Mouse (Mus musculus) spleen, postnatal 36 days (tissue): ENCODE data around the gene Ifne.

ENCODE experiments used
- DNase-seq, 2 experiments: peaks; one replicate each; pipeline ENCODE4 v3.0.0; 2022; ENCODE audit warnings: low spot score in 2 of 2, mixed read lengths in 1 of 2

Gene Ifne

GRCm38 (mm10) chr4:88880101-88880500, at the start of gene Ifne:
Gene Ifne, minus strand, starts transcription at chr4:88880201.
- no peak for DNase-seq

- no peak for DNase-seq
Measured at GRCm38 (mm10) chr4:88928341-88929102, 48.5 kb upstream of the Ifne start.

DNA sequence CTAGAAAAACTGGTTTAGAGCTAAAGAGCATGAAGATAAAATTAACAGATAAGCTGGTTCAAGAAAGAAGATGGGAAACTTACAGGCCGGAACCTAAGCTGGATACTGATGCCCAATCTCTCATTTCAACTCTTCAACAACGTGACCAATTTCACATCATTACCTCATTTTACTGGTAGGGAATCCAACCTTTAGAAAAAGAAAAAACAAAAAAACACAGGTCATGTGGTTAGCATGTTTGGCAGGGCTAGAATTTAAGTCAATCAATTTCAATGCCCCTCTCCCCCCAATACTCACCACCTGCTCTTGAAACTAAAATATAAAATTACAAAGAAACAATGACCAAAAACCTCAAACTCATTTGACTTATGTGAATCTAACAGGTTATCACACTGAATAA, 47.8 kb upstream of the Ifne start:
- no peak for DNase-seq

DNA sequence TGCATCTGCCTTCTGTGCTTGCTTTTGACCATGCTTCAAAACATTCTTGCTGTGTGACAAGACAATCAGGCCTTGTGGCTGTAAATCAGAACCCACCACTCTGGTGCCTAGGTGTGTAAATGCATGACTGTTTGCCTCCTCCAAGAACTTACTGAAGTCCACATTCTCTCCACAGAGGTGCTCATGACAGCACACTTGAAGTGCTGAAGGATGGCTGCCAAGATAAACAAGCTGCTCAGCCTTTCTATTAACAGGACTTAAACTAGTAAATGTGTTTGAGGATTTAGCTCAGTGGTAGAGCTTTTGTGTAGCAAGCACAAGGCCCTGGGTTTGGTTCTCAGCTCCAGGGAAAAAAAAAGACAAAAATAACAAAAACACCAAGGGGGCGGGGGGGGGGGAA, 46.6 kb upstream of the Ifne start:
- DNase-seq: no peak

DNA sequence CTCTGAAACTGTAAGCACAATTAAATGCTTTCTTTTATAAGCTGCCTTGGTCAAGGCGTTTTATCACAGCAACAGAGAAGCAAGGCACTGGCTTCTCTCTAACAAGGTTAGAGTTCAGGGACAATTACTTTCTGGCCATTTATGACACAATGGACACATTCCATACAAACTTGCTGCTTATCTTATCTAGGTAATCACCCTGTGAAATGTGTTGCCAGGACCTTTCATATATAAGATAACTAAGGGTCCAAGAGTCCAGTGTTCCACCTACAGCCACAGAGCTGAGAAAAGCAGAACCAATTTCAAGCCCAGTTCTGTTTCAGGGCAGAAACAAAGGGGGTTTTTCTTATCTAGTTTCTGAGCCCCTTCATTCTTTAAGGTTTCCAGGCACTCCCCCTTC, 46.1 kb upstream of the Ifne start:
- DNase-seq: no peak

DNA sequence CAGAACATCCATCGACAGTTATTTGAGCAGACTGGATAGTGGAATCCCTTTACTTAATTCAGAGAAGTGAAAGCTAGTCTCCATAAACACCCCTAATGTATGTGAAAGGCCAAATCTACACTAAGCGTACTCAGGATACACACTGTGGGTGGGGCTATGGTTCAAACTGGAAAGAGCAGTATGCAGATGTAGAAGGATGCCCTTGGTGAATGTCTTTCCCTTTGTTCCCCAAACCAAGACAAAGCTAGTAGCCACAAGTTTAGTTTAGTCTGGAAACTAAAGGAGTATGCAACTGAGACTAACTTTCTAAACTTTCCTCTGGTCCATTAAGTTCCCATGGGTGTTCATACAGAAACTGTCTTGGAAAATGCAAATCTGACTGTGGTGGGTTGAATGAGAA, 45.5 kb upstream of the Ifne start:
- DNase-seq: no peak

DNA sequence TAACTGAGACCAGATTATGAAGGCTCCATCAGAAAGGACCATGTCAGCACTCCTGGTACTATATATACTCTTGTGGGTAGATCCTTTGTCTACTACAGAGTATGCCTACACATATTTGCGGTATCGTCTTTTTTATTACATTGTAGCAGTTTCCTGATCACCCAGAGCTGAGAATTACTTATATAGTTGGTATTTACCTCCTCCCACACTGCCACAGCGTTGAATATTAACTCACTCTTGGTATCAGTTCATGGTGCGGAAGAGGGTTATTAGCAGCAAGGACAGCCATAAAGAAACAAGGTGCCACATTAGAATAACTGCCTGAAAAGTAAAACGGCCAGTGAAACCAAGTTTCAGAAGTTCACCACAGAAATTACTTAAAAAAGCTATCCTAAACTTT, 41.3 kb upstream of the Ifne start:
- no peak for DNase-seq

DNA sequence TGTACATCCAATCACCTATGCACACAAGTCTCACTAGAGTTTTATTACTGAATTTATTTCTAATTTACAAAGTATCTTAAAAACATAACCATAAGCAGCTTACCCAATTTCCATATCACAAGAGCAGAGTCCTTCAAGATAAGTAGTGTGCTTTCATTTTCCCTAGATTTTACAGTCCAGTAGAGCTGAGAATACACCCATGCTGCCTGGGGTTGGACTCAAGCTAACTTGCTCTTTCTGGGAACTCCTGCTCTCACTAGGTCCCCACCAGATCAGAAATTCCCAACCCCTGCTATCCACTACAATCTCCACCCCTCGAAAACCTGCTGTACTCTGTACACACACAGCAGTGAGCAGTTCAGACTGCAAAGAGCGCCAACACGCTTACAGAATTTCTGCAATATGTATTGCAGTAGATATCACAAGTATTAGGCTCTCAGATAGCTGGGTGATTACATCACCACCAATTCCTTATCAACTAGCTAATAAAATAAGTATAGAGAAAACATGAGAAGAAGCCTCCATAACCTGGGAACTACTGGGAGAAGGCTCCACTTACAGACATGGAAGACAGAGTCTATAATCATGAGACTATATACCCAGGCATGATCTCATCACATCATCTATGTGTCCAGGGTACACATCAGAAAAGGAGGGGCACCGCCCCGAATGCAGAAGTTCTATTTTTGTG, 37.9 kb upstream of the Ifne start:
- no peak for DNase-seq

GRCm38 (mm10) chr4:88916306-88916705, 36.3 kb upstream of the Ifne start:
- no peak for DNase-seq

- DNase-seq: no peak
Measured at GRCm38 (mm10) chr4:88913984-88914383, 34.0 kb upstream of the Ifne start.

DNA sequence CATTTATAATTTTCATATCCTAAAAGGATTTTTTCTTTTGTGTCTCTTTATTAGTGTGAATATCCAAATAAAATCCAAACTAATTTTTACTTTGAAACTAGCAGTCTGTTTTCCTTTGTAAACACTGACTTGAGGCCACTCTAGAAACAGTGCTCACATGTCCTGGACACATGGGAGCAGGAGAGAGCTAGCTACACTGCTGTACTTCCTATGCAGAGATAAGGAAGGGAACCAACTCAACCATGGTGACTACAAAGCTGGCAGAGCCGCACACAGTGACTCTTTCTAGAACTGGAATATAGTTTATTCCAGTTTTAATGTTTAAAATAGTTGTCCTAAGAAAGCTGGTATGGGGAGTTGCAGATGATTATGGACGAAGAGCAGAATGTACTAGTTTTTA, 32.9 kb upstream of the Ifne start:
- DNase-seq: no peak

GRCm38 (mm10) chr4:88912187-88912586, 32.2 kb upstream of the Ifne start:
- no peak for DNase-seq

- no peak for DNase-seq
Measured at GRCm38 (mm10) chr4:88909600-88910534, 29.9 kb upstream of the Ifne start.

DNA sequence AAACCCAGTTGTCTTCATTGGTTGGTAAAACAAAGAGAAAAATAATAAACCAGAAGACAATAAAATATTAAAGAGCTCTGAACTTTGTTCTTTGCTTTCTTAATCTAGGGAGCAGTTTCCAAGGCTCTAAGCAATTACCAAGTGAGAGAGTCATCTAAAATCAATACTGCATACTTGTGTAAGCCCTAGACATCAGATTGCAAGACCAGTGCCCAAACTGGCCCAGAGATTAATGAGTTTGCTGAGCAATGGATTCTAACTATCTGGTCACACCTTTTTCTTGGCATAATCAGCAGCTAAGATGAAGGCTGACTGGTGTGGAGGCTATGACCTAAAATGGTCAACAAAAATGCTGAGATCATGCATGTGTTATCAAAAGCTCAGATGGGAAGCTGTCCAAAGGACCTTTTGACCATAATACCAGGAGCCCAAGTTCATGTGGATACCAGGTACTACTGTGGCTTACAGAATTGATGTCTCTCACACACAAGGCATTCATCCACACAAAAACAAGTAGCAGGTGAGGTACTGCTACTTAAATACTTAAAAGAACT, 13.3 kb upstream of the Ifne start:
- no peak for DNase-seq

DNA sequence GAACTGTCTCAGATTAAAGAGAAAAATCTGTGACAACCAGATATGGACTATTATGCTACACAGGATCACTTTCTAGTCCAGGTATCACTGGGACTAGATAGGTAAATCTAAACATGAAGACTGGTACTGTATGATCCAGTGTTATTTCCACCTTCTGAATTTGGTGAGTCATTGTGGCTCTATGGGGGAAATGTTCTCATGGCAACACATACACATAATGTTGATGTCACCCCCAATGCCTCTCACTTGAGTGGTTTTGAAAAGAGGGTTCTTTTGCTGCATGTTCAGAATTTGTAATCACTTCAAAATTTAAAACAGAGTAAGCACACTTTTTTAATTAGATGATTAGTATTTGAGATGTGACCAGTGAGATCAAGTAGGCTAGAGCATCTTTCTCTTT, 8.2 kb upstream of the Ifne start:
- no peak for DNase-seq

GRCm38 (mm10) chr4:88878772-88879171, 1.2 kb downstream of the Ifne start:
- DNase-seq: no peak

- DNase-seq: peak; percentile 24 to 34
Measured at GRCm38 (mm10) chr4:88878246-88878645, 1.8 kb downstream of the Ifne start.

- DNase-seq: no peak
Measured at GRCm38 (mm10) chr4:88876520-88876919, 3.5 kb downstream of the Ifne start.

DNA sequence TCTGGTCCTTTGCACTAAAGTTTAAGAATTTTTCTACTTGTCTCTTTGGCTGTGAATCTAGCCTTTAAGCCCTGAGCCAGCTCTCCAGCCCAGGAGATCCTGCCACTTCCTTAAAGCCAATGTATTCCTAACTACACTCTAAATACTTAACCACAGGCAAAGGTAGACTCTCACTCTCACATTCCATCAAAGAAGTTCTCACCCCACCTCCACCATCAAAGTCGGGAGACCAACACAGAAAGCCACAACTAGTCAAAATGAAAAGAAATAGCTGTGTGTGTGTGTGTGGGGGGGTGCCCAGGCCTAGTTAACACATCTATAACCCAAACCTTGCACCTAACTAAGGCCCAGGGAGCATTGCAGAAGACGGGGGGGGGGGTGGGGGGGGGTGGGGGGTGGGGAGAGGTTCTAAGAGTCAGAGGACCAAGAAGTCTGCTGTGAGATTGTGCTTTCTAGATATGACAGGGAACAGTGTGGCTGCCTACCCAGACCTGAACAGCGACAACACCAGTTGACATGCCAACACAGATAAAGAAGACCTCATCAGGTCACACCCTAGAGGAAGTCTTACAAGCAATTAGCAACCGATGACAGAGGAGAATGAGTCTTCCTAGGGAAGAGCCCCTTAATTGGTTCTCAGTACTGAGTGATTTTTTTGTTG, 4.4 kb downstream of the Ifne start:
- DNase-seq: no peak

- DNase-seq: peak in 1 of 2 experiments; percentile 14
Measured at GRCm38 (mm10) chr4:88872691-88873090, 7.3 kb downstream of the Ifne start.
